In genomic region chr2:27704641-27705040, GRCm38 (mm10) we compare ENCODE assay signal across 11 mouse cellular contexts. TPM values are rescaled to one million over a fixed set of nuclear protein-coding genes. Genes with fewer than 3 reads are reported as not detected.
A peak's percentile ranks its signal among the peaks of the same experiment; 100 is the strongest.
DNase-seq lines count a peak whose midpoint lies in the region; ATAC-seq and TF ChIP-seq lines count a peak whose summit lies in the region.
"Had no signal": no experiment of that assay in that cellular context is flagged by ENCODE, and none has a peak within 500 bp of the region (broad histone marks: within the 10 kb centered on the region; RNA-seq: fewer than 3 reads in every experiment).

No protein-coding gene starts in this region.

- H3K27ac ChIP-seq in heart, embryonic 16.5 days (ENCODE audit: low read length), result peak overlapping the region; percentile 62; the same call in 1 of the 2 replicates
- peak overlapping the region; percentile 64; the same call in 1 of the 2 replicates for H3K27ac ChIP-seq in MEL (ENCODE audit: control insufficient read depth, low read depth, low read length)
- peak overlapping the region; percentile 73 for H3K27ac ChIP-seq in intestine, postnatal 0 days (ENCODE audit: low read depth, low read length)
- H3K27ac ChIP-seq in liver, embryonic 13.5 days, result peak overlapping the region; percentile 76
- H3K27ac ChIP-seq: midbrain, embryonic 12.5 days had no signal

- H3K79me2 ChIP-seq in MEL (ENCODE audit: control insufficient read depth, insufficient read depth, low read length, poor library complexity), result no peaks in the 10 kb centered on the region

- no peak overlapping the region for H3K4me2 ChIP-seq in heart, embryonic 16.5 days (ENCODE audit: low read depth, low read length)
- H3K4me2 ChIP-seq in intestine, postnatal 0 days (replicated peaks; ENCODE audit: low read depth), result peak overlapping the region; percentile 18
- peak overlapping the region; percentile 57 for H3K4me2 ChIP-seq in liver, embryonic 13.5 days
- H3K4me2 ChIP-seq: midbrain, embryonic 12.5 days had no signal

- 0 out of 2 replicates have a peak overlapping the region, but pooled peaks have one; percentile 7 for H3K9ac ChIP-seq in heart, embryonic 16.5 days (ENCODE audit: low read length)
- H3K9ac ChIP-seq in MEL (ENCODE audit: control insufficient read depth, low read depth, low read length, poor library complexity, severe bottlenecking), result no peak overlapping the region
- no peak overlapping the region for H3K9ac ChIP-seq in intestine, postnatal 0 days (ENCODE audit: low read depth, low read length)
- peak overlapping the region; percentile 36; the same call in 1 of the 2 replicates for H3K9ac ChIP-seq in liver, embryonic 13.5 days
- H3K9ac ChIP-seq: forebrain, postnatal 0 days; midbrain, embryonic 12.5 days had no signal

- no peaks in the 10 kb centered on the region for H3K9me3 ChIP-seq in heart, embryonic 16.5 days (replicated peaks; ENCODE audit: control insufficient read depth, low read length)
- H3K9me3 ChIP-seq in MEL (replicated peaks; ENCODE audit: insufficient read depth, low read length), result no peaks in the 10 kb centered on the region
- H3K9me3 ChIP-seq in intestine, postnatal 0 days (ENCODE audit: control insufficient read depth), result no peaks in the 10 kb centered on the region
- H3K9me3 ChIP-seq in liver, embryonic 13.5 days (replicated peaks), result no peaks in the 10 kb centered on the region
- H3K9me3 ChIP-seq: midbrain, embryonic 12.5 days had no signal

- no peaks in the 10 kb centered on the region for H3K27me3 ChIP-seq in heart, embryonic 16.5 days (ENCODE audit: control insufficient read depth, insufficient read depth, low read length)
- H3K27me3 ChIP-seq in MEL (ENCODE audit: control insufficient read depth in 1 of 2, insufficient read depth in 2 of 2, low read length in 2 of 2), result no peaks in the 10 kb centered on the region
- H3K27me3 ChIP-seq in intestine, postnatal 0 days (replicated peaks; ENCODE audit: control insufficient read depth, insufficient read depth, low read length), result no peaks in the 10 kb centered on the region
- no peaks in the 10 kb centered on the region for H3K27me3 ChIP-seq in liver, embryonic 13.5 days
- H3K27me3 ChIP-seq: midbrain, embryonic 12.5 days had no signal

- no peak for TF ChIP-seq POLR2A in MEL (IDR thresholded peaks at IDR 0.05; ENCODE audit: control insufficient read depth in 1 of 2, insufficient read depth in 1 of 2, low read depth in 1 of 2, low read length in 2 of 2, poor library complexity in 1 of 2)

- no peak for ATAC-seq in heart, embryonic 16.5 days (replicated peaks; ENCODE audit: extremely low read depth, insufficient read depth, low FRiP score)
- no peak for ATAC-seq in intestine, postnatal 0 days
- no peak for ATAC-seq in liver, embryonic 13.5 days (ENCODE audit: low read depth)
- no peak for ATAC-seq in erythroid progenitor cell, adult 5-6 weeks (replicated peaks; ENCODE audit: low FRiP score, poor library complexity, severe bottlenecking)
- ATAC-seq: forebrain, postnatal 0 days had no signal

- peaks cover 56% of the 10 kb centered on the region for H3K4me1 ChIP-seq in heart, embryonic 16.5 days (ENCODE audit: control insufficient read depth, insufficient read depth, low read length)
- H3K4me1 ChIP-seq in MEL (ENCODE audit: control insufficient read depth in 1 of 2, insufficient read depth in 2 of 2, low read length in 2 of 2), result peaks cover 22 to 48% of the 10 kb centered on the region in 2 experiments
- peaks cover 16% of the 10 kb centered on the region for H3K4me1 ChIP-seq in intestine, postnatal 0 days (replicated peaks; ENCODE audit: control insufficient read depth, insufficient read depth, low read length)
- peaks cover 77% of the 10 kb centered on the region for H3K4me1 ChIP-seq in liver, embryonic 13.5 days (replicated peaks)

- DNase-seq in heart, adult 9 months (ENCODE audit: low spot score in 2 of 2), result no peak
- DNase-seq in MEL (ENCODE audit: low read depth, low spot score), result no peak
- DNase-seq in liver, embryonic 13.5 days, result no peak
- no peak for DNase-seq in gastrocnemius, adult 18-20 months (ENCODE audit: low spot score)
- DNase-seq in left cerebral cortex, adult 11 months (ENCODE audit: low spot score), result no peak
- DNase-seq: cerebellum, postnatal 36 days; forebrain, postnatal 0 days had no signal

- 71% methylated on average over 3 of the region's 3 CpGs for WGBS in heart, embryonic 16.5 days
- 66% methylated on average over 3 of the region's 3 CpGs for WGBS in intestine, postnatal 0 days
- WGBS in liver, embryonic 13.5 days (ENCODE audit: insufficient replicate concordance), result 71% methylated on average over 3 of the region's 3 CpGs

- no peak for TF ChIP-seq RAD21 in MEL (IDR thresholded peaks at IDR 0.05; ENCODE audit: low read depth, low read length)

- H3K36me3 ChIP-seq in heart, embryonic 16.5 days (ENCODE audit: control insufficient read depth, insufficient read depth), result no peaks in the 10 kb centered on the region
- peaks cover 0 to 32% of the 10 kb centered on the region in 2 experiments; a peak in 2 of 4 replicates for H3K36me3 ChIP-seq in MEL (ENCODE audit: control insufficient read depth in 1 of 2, insufficient read depth in 2 of 2, low read length in 2 of 2)
- no peaks in the 10 kb centered on the region for H3K36me3 ChIP-seq in intestine, postnatal 0 days (ENCODE audit: control insufficient read depth, insufficient read depth)
- no peaks in the 10 kb centered on the region for H3K36me3 ChIP-seq in liver, embryonic 13.5 days
- H3K36me3 ChIP-seq: midbrain, embryonic 12.5 days had no signal

- no peak for TF ChIP-seq EP300 in MEL (IDR thresholded peaks at IDR 0.05; ENCODE audit: low read depth in 1 of 2, low read length in 2 of 2)

- no peak overlapping the region for H3K4me3 ChIP-seq in heart, embryonic 16.5 days (ENCODE audit: low read length)
- H3K4me3 ChIP-seq in MEL (ENCODE audit: control insufficient read depth in 1 of 2, insufficient read depth in 1 of 2, low read depth in 2 of 2, low read length in 2 of 2), result no peak overlapping the region
- no peak overlapping the region for H3K4me3 ChIP-seq in intestine, postnatal 0 days (ENCODE audit: low read depth, low read length)
- no peak overlapping the region for H3K4me3 ChIP-seq in liver, embryonic 13.5 days (replicated peaks)
- H3K4me3 ChIP-seq: midbrain, embryonic 12.5 days had no signal

- TF ChIP-seq CTCF in MEL (IDR thresholded peaks at IDR 0.05 in 2 of 3, conservative IDR thresholded peaks at IDR 0.05 in 1 of 3; ENCODE audit: control insufficient read depth in 1 of 3, insufficient read depth in 1 of 3, low read depth in 2 of 3, low read length in 3 of 3, poor library complexity in 1 of 3, severe bottlenecking in 1 of 3), result no peak
- no peak for TF ChIP-seq CTCF in intestine, postnatal 0 days (IDR thresholded peaks at IDR 0.05; ENCODE audit: low read depth)

TF ChIP-seq in MEL, 35 proteins besides CTCF, POLR2A, EP300 and RAD21:
- TF ChIP-seq JUND (IDR thresholded peaks at IDR 0.05; ENCODE audit: low read depth, low read length) (no peak), UBTF (IDR thresholded peaks at IDR 0.05; ENCODE audit: borderline replicate concordance, insufficient read depth, low read depth, low read length) (no peak), ZMIZ1 (IDR thresholded peaks at IDR 0.05; ENCODE audit: low read depth, low read length) (no peak), CHD2 (IDR thresholded peaks at IDR 0.05; ENCODE audit: low read length) (no peak), MAFK (IDR thresholded peaks at IDR 0.05; ENCODE audit: borderline replicate concordance, low read depth, low read length) (no peak), BHLHE40 (IDR thresholded peaks at IDR 0.05; ENCODE audit: borderline replicate concordance, low read depth, low read length) (no peak), NRF1 (IDR thresholded peaks at IDR 0.05; ENCODE audit: insufficient read depth, low read depth, low read length, poor library complexity, severe bottlenecking) (no peak), GATA1 (IDR thresholded peaks at IDR 0.05; ENCODE audit: low read depth, low read length) (no peak), MEF2A (IDR thresholded peaks at IDR 0.05; ENCODE audit: extremely low read depth, insufficient replicate concordance, low read depth, low read length, poor library complexity, severe bottlenecking) (no peak), POLR2AphosphoS2 (IDR thresholded peaks at IDR 0.05; ENCODE audit: low read length) (no peak), ZC3H11A (IDR thresholded peaks at IDR 0.05; ENCODE audit: low read depth, low read length) (no peak)

RNA-seq across cellular contexts. Expression of gene Rxra, which starts 28.4 kb away (rescaled TPM):
- polyA plus RNA-seq in heart, embryonic 16.5 days (2015; fragmentation: Nextera tagmentation; extraction: Ambion mirVana), result 6.6 and 8.4 TPM in 2 replicates
- 9.6 and 11.7 TPM in 2 replicates for total RNA-seq in MEL (2012; rRNA removed)
- polyA plus RNA-seq in MEL (2012; ENCODE audit: insufficient read depth in 1 of 2, insufficient read length in 2 of 2, low read depth in 1 of 2, low replicate concordance in 2 of 2, missing spikeins in 1 of 2), result 10 to 100 TPM in 1 of 2 experiments, not detected in 1; 19.6 TPM
- 9.0 and 10.2 TPM in 2 replicates for polyA plus RNA-seq in intestine, postnatal 0 days (2015; fragmentation: Nextera tagmentation; extraction: Ambion mirVana)
- polyA plus RNA-seq in liver, embryonic 13.5 days (2015; fragmentation: Nextera tagmentation; extraction: Ambion mirVana), result 3.5 and 3.7 TPM in 2 replicates
- total RNA-seq in gastrocnemius, adult 18-20 months (2021), result 100 to 1,000 TPM; 129 to 134 TPM
- total RNA-seq in erythroid progenitor cell, adult 5-6 weeks (2015; ENCODE audit: low replicate concordance), result 1.7 and 2.2 TPM in 2 replicates
- total RNA-seq in erythroid progenitor cell, adult 5-6 weeks (2017; ENCODE audit: low replicate concordance), result 1.7 and 3.6 TPM in 2 replicates

Comparison
In these comparisons a context has a peak if more than half of its experiments do, and no peak if none do; other contexts are left out.
1. H3K9ac ChIP-seq: peak in heart, embryonic 16.5 days (single experiment) and liver, embryonic 13.5 days (single experiment); none in MEL (single experiment) and intestine, postnatal 0 days (single experiment).
2. Peak in every context shown above with its lines, with median percentiles within 50 percentile points of each other: H3K27ac ChIP-seq.